Mouse (Mus musculus): ENCODE measurements at regions not wholly inside any gene's neighbourhood (a gene's known extent, or its start where the extent isn't known, plus 50 kb on each side); places are given as distances from the start of the nearest gene placed in this dataset.

DNA sequence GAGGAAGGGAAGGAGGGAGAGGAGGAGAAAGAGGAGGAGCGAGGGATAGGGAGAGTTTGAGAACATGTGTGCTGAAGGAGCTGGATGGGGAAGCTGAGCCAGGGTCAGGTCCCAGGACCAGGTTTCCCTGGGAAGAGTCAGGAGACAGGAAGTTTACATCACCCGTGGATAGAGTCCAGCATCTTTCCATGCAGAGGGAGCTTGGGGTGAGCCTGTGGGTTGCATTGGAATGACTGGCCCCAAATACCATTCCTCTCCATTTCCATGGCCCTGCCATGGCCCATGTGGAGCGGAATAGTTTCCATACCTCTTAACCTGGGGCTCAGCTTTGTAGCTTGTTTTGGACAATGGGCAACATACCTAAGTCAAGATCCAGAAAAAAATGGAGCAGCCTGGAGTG lies 474.8 kb downstream of the Rps24 start:
- TF ChIP-seq POLR2A (IDR thresholded peaks at IDR 0.05; ENCODE audit: insufficient read depth, low read depth, low read length) (no peak), CTCF (IDR thresholded peaks at IDR 0.05; ENCODE audit: insufficient read depth, low read depth, low read length) (no peak)

Data from olfactory bulb, adult 2 months (tissue).